Mouse (Mus musculus): Measurements from ENCODE around the gene Gm13030. TPM values are rescaled to one million over a fixed set of nuclear protein-coding genes. Genes with fewer than 3 reads are reported as not detected.
"Not testable (repeated sequence)": the region's sequence is repeated elsewhere in the genome, so short reads cannot be mapped to it uniquely, and the experiment has no call there.

Gm13030 gene
- polyA plus RNA-seq, 1 experiment from 2014 or later = not detected

DNA sequence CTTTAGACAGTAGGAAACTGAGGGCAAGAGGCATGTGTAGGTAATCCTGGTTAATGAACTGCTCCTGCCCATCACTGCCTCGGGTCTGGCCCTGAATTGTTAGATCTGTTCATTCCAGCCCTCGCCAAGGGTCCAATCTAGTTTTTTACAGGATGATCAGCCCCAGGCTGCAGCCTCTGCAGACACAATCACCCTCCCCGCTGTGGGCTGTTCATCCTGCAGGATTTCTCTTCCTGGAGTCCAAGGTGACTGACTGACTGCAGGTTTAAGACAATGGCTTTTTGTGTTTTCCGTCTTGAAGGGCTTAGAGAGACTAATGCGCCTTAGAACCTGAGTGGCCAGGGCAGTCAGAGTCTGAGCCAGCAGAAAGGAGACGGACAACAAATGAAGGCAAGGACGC is 15.4 kb upstream of the Gm13030 start:
- no peak overlapping the region for H3K27ac ChIP-seq
- ATAC-seq (ENCODE audit: borderline replicate concordance, extremely low read depth, low FRiP score, low TSS enrichment) = no peak
- H3K27me3 ChIP-seq = no peaks in the 10 kb centered on the region
- 47% methylated on average over 7 of the region's 7 CpGs for WGBS
- H3K9ac ChIP-seq = no peak overlapping the region
- H3K36me3 ChIP-seq = peaks cover 4% of the 10 kb centered on the region; the same call in 1 of the 2 replicates
- no peaks in the 10 kb centered on the region for H3K9me3 ChIP-seq
- no peak overlapping the region for H3K4me3 ChIP-seq
- H3K4me1 ChIP-seq = peaks cover 6% of the 10 kb centered on the region; the same call in 1 of the 2 replicates
- H3K4me2 ChIP-seq = no peak overlapping the region

GRCm38 (mm10) chr4:138884261-138884660 is 10.5 kb upstream of the Gm13030 start:
- no peak for ATAC-seq (ENCODE audit: borderline replicate concordance, extremely low read depth, low FRiP score, low TSS enrichment)
- H3K27me3 ChIP-seq = peaks cover 5% of the 10 kb centered on the region; the same call in 1 of the 2 replicates
- WGBS = 11% methylated on average over 6 of the region's 6 CpGs
- H3K36me3 ChIP-seq = no peaks in the 10 kb centered on the region
- no peak overlapping the region for H3K4me2 ChIP-seq
- no peak overlapping the region for H3K9ac ChIP-seq
- H3K4me1 ChIP-seq = no peaks in the 10 kb centered on the region
- H3K4me3 ChIP-seq = no peak overlapping the region
- no peaks in the 10 kb centered on the region for H3K9me3 ChIP-seq
- no peak overlapping the region for H3K27ac ChIP-seq

DNA sequence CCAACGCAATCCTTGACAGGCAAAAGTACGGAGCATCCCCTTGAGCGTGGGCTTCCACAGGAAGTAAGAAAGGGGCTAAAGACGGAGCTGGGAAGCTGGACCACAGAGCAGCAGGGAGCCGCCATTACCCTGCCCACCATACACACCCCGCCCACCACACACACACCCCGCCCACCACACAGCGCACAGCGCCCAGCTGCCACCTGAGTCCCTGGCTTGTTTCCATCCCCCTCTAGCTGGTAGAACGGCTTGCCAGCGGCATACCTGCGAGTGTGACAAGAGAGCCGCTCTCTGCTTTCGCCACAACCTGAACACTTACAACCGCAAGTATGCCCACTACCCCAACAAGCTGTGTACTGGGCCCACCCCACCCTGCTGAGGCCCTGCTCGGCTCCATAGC is 8.4 kb upstream of the Gm13030 start:
- no peak overlapping the region for H3K4me3 ChIP-seq
- WGBS = 11% methylated on average over 16 of the region's 16 CpGs
- H3K36me3 ChIP-seq = no peaks in the 10 kb centered on the region
- no peak overlapping the region for H3K27ac ChIP-seq
- 0 out of 2 replicates have a peak, but pooled peaks cover 4% of the 10 kb centered on the region for H3K4me1 ChIP-seq
- H3K9me3 ChIP-seq = no peaks in the 10 kb centered on the region
- ATAC-seq (ENCODE audit: borderline replicate concordance, extremely low read depth, low FRiP score, low TSS enrichment) = 0 out of 2 replicates have a peak, but pooled peaks have one; percentile 56
- H3K4me2 ChIP-seq = peak overlapping the region; percentile 42
- peak overlapping the region; percentile 24; the same call in 1 of the 2 replicates for H3K9ac ChIP-seq
- peaks cover 5% of the 10 kb centered on the region; the same call in 1 of the 2 replicates for H3K27me3 ChIP-seq

DNA sequence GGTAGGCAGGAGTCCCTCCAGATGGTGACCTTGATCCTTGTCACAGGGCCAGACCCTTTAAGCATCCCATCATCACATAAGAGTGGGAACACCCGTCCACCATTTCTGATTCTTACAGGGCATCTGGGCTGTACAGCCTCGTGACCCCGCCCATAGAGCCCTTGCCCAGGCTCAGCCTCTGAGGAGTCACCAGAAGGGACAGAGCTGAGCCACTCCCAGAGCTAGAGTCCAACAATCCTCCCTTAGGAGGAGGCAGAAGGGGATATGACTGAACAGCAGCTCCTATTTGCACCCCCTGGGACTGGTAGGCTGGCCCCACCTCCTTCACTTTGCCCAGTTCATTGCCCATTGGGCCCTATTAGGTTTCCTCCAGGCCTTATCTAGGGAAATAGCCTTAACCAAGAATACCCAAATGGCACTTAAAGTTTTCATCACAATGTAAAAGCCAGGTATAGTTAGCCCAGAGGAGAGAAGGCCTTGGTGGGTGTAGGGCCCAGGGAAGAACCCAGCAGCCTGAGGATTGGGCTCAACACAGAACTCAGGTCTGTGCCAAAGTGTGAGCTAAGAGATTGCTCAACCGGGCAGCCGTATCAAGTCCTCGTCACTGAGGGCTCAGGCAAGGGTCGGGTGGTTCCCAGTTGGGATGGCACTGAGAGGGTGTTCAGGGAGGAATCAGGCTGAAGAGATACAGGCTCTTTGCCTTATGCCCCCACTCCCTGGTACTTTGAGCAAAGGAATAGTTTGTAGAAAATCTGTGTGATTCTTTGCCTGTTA is 7.2 kb upstream of the Gm13030 start:
- Histone ChIP-seq H3K4me1 (0 out of 2 replicates have a peak, but pooled peaks cover 4% of the 10 kb centered on the region), H3K4me3 (no peak overlapping the region), H3K4me2 (no peak overlapping the region), H3K27me3 (peaks cover 5% of the 10 kb centered on the region; the same call in 1 of the 2 replicates), H3K27ac (no peak overlapping the region), H3K36me3 (no peaks in the 10 kb centered on the region), H3K9ac (no peak overlapping the region), H3K9me3 (no peaks in the 10 kb centered on the region)
- ATAC-seq (ENCODE audit: borderline replicate concordance, extremely low read depth, low FRiP score, low TSS enrichment) = no peak
- 79% methylated on average over 7 of the region's 7 CpGs for WGBS

GRCm38 (mm10) chr4:138879808-138880207 is 6.0 kb upstream of the Gm13030 start:
- Histone ChIP-seq H3K27ac (no peak overlapping the region), H3K4me2 (no peak overlapping the region), H3K4me3 (no peak overlapping the region), H3K9me3 (no peaks in the 10 kb centered on the region), H3K36me3 (no peaks in the 10 kb centered on the region), H3K9ac (no peak overlapping the region), H3K27me3 (peaks cover 5% of the 10 kb centered on the region; the same call in 1 of the 2 replicates), H3K4me1 (0 out of 2 replicates have a peak, but pooled peaks cover 4% of the 10 kb centered on the region)
- 81% methylated on average over 11 of the region's 11 CpGs for WGBS
- ATAC-seq (ENCODE audit: borderline replicate concordance, extremely low read depth, low FRiP score, low TSS enrichment) = no peak

DNA sequence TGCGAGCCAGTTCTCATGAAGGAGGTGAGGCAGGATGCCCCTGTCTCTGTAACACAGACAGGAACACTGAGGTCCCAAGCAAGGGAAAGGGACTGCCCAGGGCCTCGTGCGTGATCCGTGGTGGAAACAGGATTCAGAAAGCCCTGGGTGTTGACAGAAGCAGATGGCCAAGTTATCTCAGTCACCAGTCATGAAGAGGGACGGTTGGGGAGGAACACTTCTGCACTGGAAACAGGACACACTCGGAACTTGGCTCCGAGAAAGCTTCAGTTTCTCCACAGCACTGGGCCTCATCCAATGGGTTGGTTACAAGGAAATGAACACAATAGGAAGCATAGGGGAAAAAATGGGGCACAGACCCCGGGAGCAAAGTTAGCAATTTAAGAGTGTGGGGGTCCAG is 5.0 kb upstream of the Gm13030 start:
- no peak for ATAC-seq (ENCODE audit: borderline replicate concordance, extremely low read depth, low FRiP score, low TSS enrichment)
- 30% methylated on average over 8 of the region's 8 CpGs for WGBS
- no peak overlapping the region for H3K9ac ChIP-seq
- no peak overlapping the region for H3K4me3 ChIP-seq
- H3K4me2 ChIP-seq = no peak overlapping the region
- no peaks in the 10 kb centered on the region for H3K9me3 ChIP-seq
- H3K4me1 ChIP-seq = 0 out of 2 replicates have a peak, but pooled peaks cover 4% of the 10 kb centered on the region
- H3K27ac ChIP-seq = no peak overlapping the region
- peaks cover 5% of the 10 kb centered on the region; the same call in 1 of the 2 replicates for H3K27me3 ChIP-seq
- no peaks in the 10 kb centered on the region for H3K36me3 ChIP-seq

DNA sequence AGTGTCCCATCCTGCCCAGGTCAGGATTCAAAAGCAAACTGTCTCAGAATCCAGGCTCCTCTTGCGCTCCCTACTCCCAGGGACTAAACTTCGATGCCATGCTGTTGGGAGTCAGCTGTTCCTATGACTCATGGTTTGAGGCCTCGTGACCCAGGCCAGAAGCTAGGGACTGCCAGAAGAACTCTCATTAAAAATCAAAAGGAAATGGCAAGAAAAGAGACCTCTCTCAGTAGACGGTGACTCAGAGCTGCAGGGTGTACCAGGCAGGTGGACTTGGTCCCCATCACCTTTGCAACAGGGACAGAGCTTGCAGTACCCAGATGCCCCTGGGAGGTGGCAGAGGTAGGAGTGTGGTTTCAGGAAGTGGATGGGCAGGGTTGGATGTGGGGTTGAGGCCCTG is 4.0 kb upstream of the Gm13030 start, which contains the start of gene Pla2g2e:
Gene Pla2g2e (plus strand): TSS at position 212 of the 400 bp plus-strand sequence.
- Histone ChIP-seq H3K4me3 (no peak within 1 kb of the TSS), H3K27me3 (peaks cover 5% of the 10 kb centered on the region; the same call in 1 of the 2 replicates), H3K9me3 (no peaks in the 10 kb centered on the region), H3K9ac (no peak within 1 kb of the TSS), H3K4me2 (no peak within 1 kb of the TSS), H3K27ac (no peak within 1 kb of the TSS), H3K4me1 (0 out of 2 replicates have a peak, but pooled peaks cover 4% of the 10 kb centered on the region), H3K36me3 (no peaks in the 10 kb centered on the region)
- no peak for ATAC-seq (ENCODE audit: borderline replicate concordance, extremely low read depth, low FRiP score, low TSS enrichment)
- 70% methylated on average over 4 of the region's 4 CpGs for WGBS

DNA sequence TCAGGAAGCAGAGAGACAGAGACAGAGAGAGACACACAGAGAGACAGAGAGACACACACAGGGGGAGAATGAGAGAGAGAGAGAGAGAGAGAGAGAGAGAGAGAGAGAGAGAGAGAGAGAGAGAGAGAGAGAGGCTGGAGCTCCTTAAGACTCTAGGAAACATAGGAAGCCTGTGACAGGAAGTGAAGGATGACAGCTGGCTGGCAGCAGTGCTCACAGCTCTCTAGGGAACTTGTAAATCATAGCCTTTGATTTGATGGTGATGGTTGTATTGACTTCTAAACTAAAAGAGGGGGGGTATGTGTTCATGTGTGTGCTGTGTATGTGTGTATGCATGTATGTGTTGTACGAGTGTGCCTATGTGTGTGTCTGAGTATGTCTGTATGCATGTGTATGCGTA is 2.2 kb upstream of the Gm13030 start:
- H3K4me2 ChIP-seq = no peak overlapping the region
- H3K36me3 ChIP-seq = no peaks in the 10 kb centered on the region
- 0 out of 2 replicates have a peak, but pooled peaks cover 4% of the 10 kb centered on the region for H3K4me1 ChIP-seq
- H3K27ac ChIP-seq = no peak overlapping the region
- 90% methylated on average over 2 of the region's 2 CpGs for WGBS
- no peak overlapping the region for H3K9ac ChIP-seq
- H3K9me3 ChIP-seq = no peaks in the 10 kb centered on the region
- ATAC-seq (ENCODE audit: borderline replicate concordance, extremely low read depth, low FRiP score, low TSS enrichment) = no peak
- H3K4me3 ChIP-seq = no peak overlapping the region
- no peaks in the 10 kb centered on the region for H3K27me3 ChIP-seq

DNA sequence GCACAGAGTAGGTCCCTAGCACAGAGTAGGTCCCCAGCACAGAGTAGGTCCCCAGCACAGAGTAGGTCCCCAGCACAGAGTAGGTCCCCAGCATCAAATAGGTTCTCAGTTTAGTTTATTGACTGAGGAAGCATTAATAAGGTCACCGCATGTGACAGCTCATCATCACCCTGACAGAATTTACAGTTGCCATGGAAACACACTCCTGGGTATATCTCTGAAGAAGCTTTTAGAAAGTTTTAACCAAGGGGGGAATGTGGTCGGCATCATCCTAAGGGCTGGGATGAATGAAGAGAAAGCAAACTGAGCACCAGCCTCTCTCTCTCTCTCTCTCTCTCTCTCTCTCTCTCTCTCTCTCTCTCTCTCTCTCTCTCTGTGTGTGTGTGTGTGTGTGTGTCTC is 1.5 kb upstream of the Gm13030 start:
- not testable (repeated sequence) for ATAC-seq (ENCODE audit: borderline replicate concordance, extremely low read depth, low FRiP score, low TSS enrichment); H3K4me1 ChIP-seq; H3K9ac ChIP-seq; H3K9me3 ChIP-seq; H3K27ac ChIP-seq; H3K36me3 ChIP-seq; H3K4me3 ChIP-seq; H3K27me3 ChIP-seq; H3K4me2 ChIP-seq
- 73% methylated on average over 2 of the region's 2 CpGs for WGBS

- Histone ChIP-seq H3K9me3 (no peaks in the 10 kb centered on the region), H3K27ac (no peak overlapping the region), H3K4me1 (no peaks in the 10 kb centered on the region), H3K27me3 (0 out of 2 replicates have a peak, but pooled peaks cover 4% of the 10 kb centered on the region), H3K9ac (no peak overlapping the region), H3K4me2 (no peak overlapping the region), H3K4me3 (no peak overlapping the region), H3K36me3 (no peaks in the 10 kb centered on the region)
- ATAC-seq (ENCODE audit: borderline replicate concordance, extremely low read depth, low FRiP score, low TSS enrichment) = no peak
- 52% methylated on average over 8 of the region's 8 CpGs for WGBS
Measured at GRCm38 (mm10) chr4:138868666-138869065, 5.1 kb downstream of the Gm13030 start.

GRCm38 (mm10) chr4:138866413-138866812 is 7.4 kb downstream of the Gm13030 start:
- no peak for ATAC-seq (ENCODE audit: borderline replicate concordance, extremely low read depth, low FRiP score, low TSS enrichment)
- Histone ChIP-seq H3K4me3 (no peak overlapping the region), H3K4me2 (no peak overlapping the region), H3K9me3 (no peaks in the 10 kb centered on the region), H3K27me3 (0 out of 2 replicates have a peak, but pooled peaks cover 4% of the 10 kb centered on the region), H3K36me3 (no peaks in the 10 kb centered on the region), H3K4me1 (no peaks in the 10 kb centered on the region), H3K27ac (no peak overlapping the region), H3K9ac (no peak overlapping the region)
- 10% methylated on average over 7 of the region's 7 CpGs for WGBS

GRCm38 (mm10) chr4:138865991-138866390 is 7.8 kb downstream of the Gm13030 start:
- 54% methylated on average over 6 of the region's 6 CpGs for WGBS
- Histone ChIP-seq H3K4me1 (no peaks in the 10 kb centered on the region), H3K9me3 (no peaks in the 10 kb centered on the region), H3K27ac (no peak overlapping the region), H3K4me2 (no peak overlapping the region), H3K36me3 (no peaks in the 10 kb centered on the region), H3K9ac (no peak overlapping the region), H3K27me3 (0 out of 2 replicates have a peak, but pooled peaks cover 4% of the 10 kb centered on the region), H3K4me3 (no peak overlapping the region)
- no peak for ATAC-seq (ENCODE audit: borderline replicate concordance, extremely low read depth, low FRiP score, low TSS enrichment)
